Mouse (Mus musculus) midbrain, postnatal 0 days (tissue): ENCODE results near the gene Msrb3. TPM values are rescaled to one million over a fixed set of nuclear protein-coding genes. Genes with fewer than 3 reads are reported as not detected.

Source experiments
- ATAC-seq: fragments of 200-750 bp; cut with Nextera tagmentation; 2 replicates; pipeline ENCODE4 v1.8.0; 2017; ENCODE audit warnings: moderate number of reproducible peaks, mild to moderate bottlenecking, moderate TSS enrichment, moderate library complexity; ENCODE audit not compliant: low FRiP score
- DNase-seq: peaks from one replicate; pipeline ENCODE4 v3.0.0-alpha.2; 2015; ENCODE audit warnings: low spot score
- H3K27ac ChIP-seq: fragments of 300-500 bp; sonication (generic); 2 replicates; pipeline ENCODE4 v1.5.1; 2014; ENCODE audit warnings: low read depth, mild to moderate bottlenecking, low read length, mixed read lengths
- H3K27me3 ChIP-seq: fragments of 300-500 bp; sonication (generic); 2 replicates; pipeline ENCODE4 v1.6.1; 2014; ENCODE audit warnings: low read length, control low read depth, mixed read lengths; ENCODE audit not compliant: insufficient read depth
- H3K36me3 ChIP-seq: fragments of 300-500 bp; sonication (generic); 2 replicates; pipeline ENCODE4 v1.6.1; 2014; ENCODE audit warnings: low read length, control low read depth, mixed read lengths; ENCODE audit not compliant: insufficient read depth
- H3K4me1 ChIP-seq: fragments of 300-500 bp; sonication (generic); 2 replicates; pipeline ENCODE4 v1.6.1; 2014; ENCODE audit warnings: mild to moderate bottlenecking, control low read depth, antibody characterized with exemption, low read length, mixed read lengths; ENCODE audit not compliant: insufficient read depth
- H3K4me2 ChIP-seq: fragments of 300-500 bp; sonication (generic); 2 replicates; pipeline ENCODE4 v1.6.1; 2014; ENCODE audit warnings: low read depth, mild to moderate bottlenecking, low read length, mixed read lengths; ENCODE audit not compliant: poor library complexity, severe bottlenecking
- H3K4me3 ChIP-seq: fragments of 300-500 bp; sonication (generic); 2 replicates; pipeline ENCODE4 v1.5.1; 2014; ENCODE audit warnings: low read depth, mild to moderate bottlenecking, low read length, moderate library complexity
- H3K9ac ChIP-seq: fragments of 300-500 bp; sonication (generic); replicated peaks from 2 replicates; pipeline ENCODE4 v1.6.1; 2014; ENCODE audit warnings: mild to moderate bottlenecking, low read length, moderate library complexity, mixed read lengths; ENCODE audit not compliant: poor library complexity, severe bottlenecking
- H3K9me3 ChIP-seq: fragments of 300-500 bp; sonication (generic); 2 replicates; pipeline ENCODE4 v1.6.1; 2016; ENCODE audit warnings: low read length, control low read depth
- CTCF ChIP-seq: IDR thresholded peaks from 2 replicates; pipeline ENCODE4 v1.5.1; 2016; ENCODE audit warnings: antibody characterized with exemption, mild to moderate bottlenecking
- WGBS: fragments of 180-500 bp; shearing (Covaris S2); extraction: QIAGEN DNeasy Blood & Tissue Kit; methylation state at CpG from one replicate; pipeline ENCODE4 v1.1.7; 2014; 5-methylcytosine and 5-hydroxymethylcytosine counted together
- polyA plus RNA-seq: library from polyadenylated mRNA; unstranded; fragments of >200 nt; fragmentation: Nextera tagmentation; extraction: Ambion mirVana; gene quantifications from 2 replicates; pipeline ENCODE4 v1.2.1, GENCODE M21; 2015
- total RNA-seq: library from RNA; depleted of rRNA; stranded (reverse); fragments of >200 nt; gene quantifications from 2 replicates; pipeline ENCODE4 v1.2.3, GENCODE M21; 2014

The Msrb3 gene
- total and polyA plus RNA-seq, 2 experiments from 2014 or later = 0.72 to 5.6 TPM

GRCm38 (mm10) chr10:120864446-120864845 lies 34.5 kb downstream of the Msrb3 start:
- Histone ChIP-seq H3K27ac (no peak overlapping the region), H3K4me2 (no peak overlapping the region), H3K27me3 (no peaks in the 10 kb centered on the region), H3K4me3 (no peak overlapping the region), H3K9me3 (no peaks in the 10 kb centered on the region), H3K9ac (no peak overlapping the region), H3K4me1 (no peaks in the 10 kb centered on the region), H3K36me3 (no peaks in the 10 kb centered on the region)
- peak; percentile 98 for TF ChIP-seq CTCF
- WGBS = 34% methylated on average over 9 of the region's 9 CpGs
- ATAC-seq = no peak
- peak; percentile 75 for DNase-seq

DNA sequence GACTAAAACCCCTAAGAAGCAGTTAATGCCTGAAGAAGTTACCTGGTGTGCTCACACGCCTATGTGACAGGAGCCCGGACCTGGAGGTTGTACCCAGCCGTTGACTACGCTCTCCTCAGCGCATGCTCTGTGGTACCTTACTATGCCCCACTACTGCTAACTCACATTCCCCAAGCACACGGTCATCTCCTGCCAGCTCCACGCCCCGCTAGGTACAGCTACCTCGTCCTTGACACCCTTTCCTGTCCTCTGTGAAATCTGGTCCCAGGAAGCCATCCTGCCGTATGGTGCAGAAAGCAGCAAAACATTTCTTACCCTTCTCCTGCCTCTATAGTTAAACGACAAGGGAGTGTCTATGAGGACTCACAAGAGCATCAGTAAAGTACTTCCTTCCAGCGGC lies 37.2 kb downstream of the Msrb3 start:
- TF ChIP-seq CTCF = no peak
- H3K36me3 ChIP-seq = no peaks in the 10 kb centered on the region
- no peak overlapping the region for H3K27ac ChIP-seq
- ATAC-seq (no peak), DNase-seq (no peak)
- 95% methylated on average over 12 of the region's 12 CpGs for WGBS
- H3K4me2 ChIP-seq = no peak overlapping the region
- no peaks in the 10 kb centered on the region for H3K4me1 ChIP-seq
- H3K9ac ChIP-seq = no peak overlapping the region
- no peaks in the 10 kb centered on the region for H3K9me3 ChIP-seq
- no peak overlapping the region for H3K4me3 ChIP-seq
- H3K27me3 ChIP-seq = no peaks in the 10 kb centered on the region

GRCm38 (mm10) chr10:120861194-120861593 lies 37.7 kb downstream of the Msrb3 start:
- Histone ChIP-seq H3K9ac (no peak overlapping the region), H3K27me3 (no peaks in the 10 kb centered on the region), H3K4me1 (no peaks in the 10 kb centered on the region), H3K4me2 (no peak overlapping the region), H3K36me3 (no peaks in the 10 kb centered on the region), H3K9me3 (no peaks in the 10 kb centered on the region), H3K27ac (no peak overlapping the region), H3K4me3 (no peak overlapping the region)
- DNase-seq (no peak), ATAC-seq (no peak)
- peak; percentile 66 for TF ChIP-seq CTCF
- 79% methylated on average over 3 of the region's 3 CpGs for WGBS

GRCm38 (mm10) chr10:120857531-120858001 lies 41.3 kb downstream of the Msrb3 start:
- peak; percentile 68 for TF ChIP-seq CTCF
- DNase-seq = peak; percentile 57
- H3K9me3 ChIP-seq = no peaks in the 10 kb centered on the region
- no peaks in the 10 kb centered on the region for H3K27me3 ChIP-seq
- peak overlapping the region; percentile 31 for H3K4me2 ChIP-seq
- H3K36me3 ChIP-seq = no peaks in the 10 kb centered on the region
- H3K4me3 ChIP-seq = peak overlapping the region; percentile 9; the same call in 1 of the 2 replicates
- no peaks in the 10 kb centered on the region for H3K4me1 ChIP-seq
- no peak overlapping the region for H3K27ac ChIP-seq
- H3K9ac ChIP-seq = no peak overlapping the region
- peak; percentile 23; the same call in 1 of the 2 replicates for ATAC-seq
- WGBS = 38% methylated on average over 13 of the region's 13 CpGs

- Histone ChIP-seq H3K9me3 (no peaks in the 10 kb centered on the region), H3K27ac (no peak overlapping the region), H3K9ac (no peak overlapping the region), H3K4me2 (no peak overlapping the region), H3K36me3 (no peaks in the 10 kb centered on the region), H3K4me1 (no peaks in the 10 kb centered on the region), H3K27me3 (no peaks in the 10 kb centered on the region), H3K4me3 (no peak overlapping the region)
- TF ChIP-seq CTCF = no peak
- DNase-seq = no peak
- WGBS = 41% methylated on average over 10 of the region's 10 CpGs
- no peak for ATAC-seq
These were observed 44.6 kb downstream of the Msrb3 start for GRCm38 (mm10) chr10:120854329-120854728.

DNA sequence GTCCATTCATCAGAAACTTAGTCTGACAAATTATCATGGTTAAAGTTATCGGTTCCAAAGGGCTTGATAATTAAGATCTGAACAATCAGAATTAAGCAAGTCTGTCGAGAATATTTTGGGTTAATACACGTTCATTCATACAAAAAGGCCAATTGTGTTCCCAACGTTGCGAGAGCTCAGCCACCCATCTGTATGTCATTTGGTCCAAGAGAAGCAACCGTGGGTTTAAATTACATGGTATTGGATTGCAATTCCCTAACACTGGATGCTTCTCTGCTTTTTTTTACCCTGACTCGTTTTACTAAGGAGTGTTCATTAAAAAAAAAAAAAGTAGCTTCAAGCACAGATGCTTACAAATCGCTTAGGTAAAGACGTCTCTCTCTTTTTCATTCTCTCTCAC lies 45.1 kb downstream of the Msrb3 start:
- TF ChIP-seq CTCF = no peak
- H3K4me1 ChIP-seq = no peaks in the 10 kb centered on the region
- H3K36me3 ChIP-seq = no peaks in the 10 kb centered on the region
- no peak overlapping the region for H3K4me3 ChIP-seq
- no peak overlapping the region for H3K4me2 ChIP-seq
- no peak overlapping the region for H3K9ac ChIP-seq
- WGBS = 65% methylated on average over 9 of the region's 9 CpGs
- no peaks in the 10 kb centered on the region for H3K9me3 ChIP-seq
- H3K27me3 ChIP-seq = no peaks in the 10 kb centered on the region
- H3K27ac ChIP-seq = no peak overlapping the region
- ATAC-seq = no peak
- DNase-seq = no peak
